Mouse (Mus musculus): ENCODE data around the gene Tcf12. TPM values are rescaled to one million over a fixed set of nuclear protein-coding genes. Genes with fewer than 3 reads are reported as not detected.

Tcf12 gene
- polyA plus RNA-seq, 1 experiment from 2014 or later: 143 TPM

DNA sequence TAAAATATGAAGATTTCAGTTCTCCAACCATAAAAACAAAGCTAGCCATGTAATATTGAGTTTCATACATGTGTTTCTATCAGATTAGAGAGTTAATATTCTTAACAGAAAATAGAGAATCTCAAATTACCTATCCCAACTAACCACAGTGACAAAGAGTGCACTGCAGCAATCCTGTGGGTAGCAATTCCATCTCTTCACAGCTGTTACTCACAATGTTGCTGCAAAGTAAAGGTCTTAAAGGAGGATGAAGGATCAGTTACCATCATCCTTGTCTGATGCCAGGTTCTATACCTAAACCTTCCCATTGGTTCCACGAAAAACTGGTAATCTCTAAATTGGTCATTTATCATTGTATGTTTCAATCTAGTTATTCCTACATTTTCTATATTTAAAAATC lies 95.7 kb downstream of the Tcf12 start:
- no peaks in the 10 kb centered on the region for H3K9me3 ChIP-seq
- H3K36me3 ChIP-seq: no peaks in the 10 kb centered on the region
- 84% methylated on average over 1 of the region's 1 CpGs for WGBS
- no peak for ATAC-seq (ENCODE audit: insufficient number of reproducible peaks, insufficient read depth, low FRiP score, low TSS enrichment, low read depth)
- no peak overlapping the region for H3K4me3 ChIP-seq
- no peak overlapping the region for H3K27ac ChIP-seq
- H3K4me1 ChIP-seq: 0 out of 2 replicates have a peak, but pooled peaks cover 2% of the 10 kb centered on the region
- H3K4me2 ChIP-seq: no peak overlapping the region
- H3K9ac ChIP-seq: no peak overlapping the region
- H3K27me3 ChIP-seq: no peaks in the 10 kb centered on the region

DNA sequence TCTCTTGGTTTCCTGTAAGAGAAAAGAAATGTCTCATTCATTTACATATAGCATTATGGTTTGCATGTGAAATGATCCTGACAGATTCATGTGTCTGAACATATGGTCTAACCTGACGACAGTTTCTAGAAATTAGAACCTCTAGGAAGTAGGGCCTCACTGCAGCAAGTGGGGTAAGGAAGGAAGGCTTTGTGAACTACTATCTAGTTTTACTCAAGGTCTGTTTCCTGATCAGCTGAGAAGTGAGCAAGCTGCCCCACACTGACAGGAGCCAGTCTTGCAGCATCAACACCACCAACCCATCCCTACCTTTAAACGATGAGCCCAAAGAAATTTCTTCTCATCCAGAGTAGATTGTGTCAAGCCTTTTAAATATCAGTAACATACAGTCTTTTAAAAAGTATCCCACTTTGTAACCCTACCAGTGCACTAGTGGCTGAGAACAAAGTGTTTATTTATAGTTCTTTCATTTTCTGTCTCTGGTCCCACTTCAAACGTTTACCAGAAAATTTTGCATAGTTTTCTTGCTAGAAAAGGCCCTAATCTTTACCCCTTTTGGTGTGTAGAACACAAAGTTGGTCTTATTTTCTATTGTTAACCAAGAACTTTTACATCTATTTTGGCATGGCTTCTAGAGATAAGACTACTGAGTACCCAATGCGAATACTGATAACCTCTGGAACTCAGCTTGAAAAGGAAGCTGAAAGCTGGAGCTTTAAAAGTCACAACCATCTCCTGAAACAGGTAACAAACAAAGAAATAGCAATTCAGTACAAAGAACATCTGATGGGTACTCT lies 96.9 kb downstream of the Tcf12 start:
- Histone ChIP-seq H3K9ac (no peak overlapping the region), H3K27ac (no peak overlapping the region), H3K4me2 (no peak overlapping the region), H3K27me3 (no peaks in the 10 kb centered on the region), H3K9me3 (no peaks in the 10 kb centered on the region), H3K4me1 (0 out of 2 replicates have a peak, but pooled peaks cover 2% of the 10 kb centered on the region), H3K4me3 (no peak overlapping the region), H3K36me3 (no peaks in the 10 kb centered on the region)
- ATAC-seq (ENCODE audit: insufficient number of reproducible peaks, insufficient read depth, low FRiP score, low TSS enrichment, low read depth): no peak
- WGBS: 80% methylated on average over 4 of the region's 4 CpGs

DNA sequence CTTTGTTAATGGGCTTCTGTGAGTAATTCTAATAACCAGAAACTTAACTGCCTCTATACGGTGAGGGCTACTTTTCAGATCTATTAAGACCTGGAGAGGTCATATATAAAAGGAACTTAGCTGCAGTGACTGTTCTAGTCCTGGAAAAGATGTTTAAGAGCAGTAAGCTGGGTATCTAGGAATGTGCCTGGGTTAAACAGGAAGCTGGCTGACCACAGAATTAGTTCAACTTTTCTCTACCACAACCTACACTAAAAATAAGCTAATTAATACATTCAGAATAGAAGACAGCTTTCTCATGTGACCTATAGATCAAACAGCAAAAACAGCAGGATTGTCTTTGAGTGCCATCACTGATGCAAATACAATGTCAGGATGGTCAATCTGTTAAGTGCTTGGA lies 98.1 kb downstream of the Tcf12 start:
- H3K27ac ChIP-seq: no peak overlapping the region
- no peaks in the 10 kb centered on the region for H3K4me1 ChIP-seq
- ATAC-seq (ENCODE audit: insufficient number of reproducible peaks, insufficient read depth, low FRiP score, low TSS enrichment, low read depth): no peak
- H3K27me3 ChIP-seq: no peaks in the 10 kb centered on the region
- no peak overlapping the region for H3K4me3 ChIP-seq
- H3K9ac ChIP-seq: no peak overlapping the region
- H3K4me2 ChIP-seq: no peak overlapping the region
- H3K36me3 ChIP-seq: no peaks in the 10 kb centered on the region
- H3K9me3 ChIP-seq: no peaks in the 10 kb centered on the region
- WGBS: 91% methylated on average over 1 of the region's 1 CpGs

DNA sequence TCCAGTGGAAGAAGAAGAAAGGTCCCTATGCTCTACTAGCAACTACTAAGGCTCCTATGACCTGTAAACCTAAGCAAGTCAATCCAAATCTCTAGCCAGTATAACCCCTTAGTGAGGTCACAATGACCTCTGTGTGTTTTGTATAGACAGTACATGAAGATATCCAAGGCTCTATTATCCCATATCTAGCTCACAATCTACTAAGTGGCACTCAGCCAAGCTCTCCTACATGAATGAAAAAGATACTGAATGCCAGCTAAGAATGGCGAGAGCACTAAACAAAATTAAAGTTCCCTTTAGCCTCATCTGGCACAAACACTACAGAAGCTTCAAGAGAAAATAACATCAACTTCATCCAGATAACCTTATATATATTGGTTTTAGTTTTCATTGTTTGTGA lies 103.0 kb downstream of the Tcf12 start:
- Histone ChIP-seq H3K4me1 (no peaks in the 10 kb centered on the region), H3K9ac (no peak overlapping the region), H3K9me3 (no peaks in the 10 kb centered on the region), H3K4me3 (no peak overlapping the region), H3K36me3 (no peaks in the 10 kb centered on the region), H3K27me3 (no peaks in the 10 kb centered on the region), H3K27ac (no peak overlapping the region), H3K4me2 (no peak overlapping the region)
- 86% methylated on average over 1 of the region's 1 CpGs for WGBS
- ATAC-seq (ENCODE audit: insufficient number of reproducible peaks, insufficient read depth, low FRiP score, low TSS enrichment, low read depth): no peak

DNA sequence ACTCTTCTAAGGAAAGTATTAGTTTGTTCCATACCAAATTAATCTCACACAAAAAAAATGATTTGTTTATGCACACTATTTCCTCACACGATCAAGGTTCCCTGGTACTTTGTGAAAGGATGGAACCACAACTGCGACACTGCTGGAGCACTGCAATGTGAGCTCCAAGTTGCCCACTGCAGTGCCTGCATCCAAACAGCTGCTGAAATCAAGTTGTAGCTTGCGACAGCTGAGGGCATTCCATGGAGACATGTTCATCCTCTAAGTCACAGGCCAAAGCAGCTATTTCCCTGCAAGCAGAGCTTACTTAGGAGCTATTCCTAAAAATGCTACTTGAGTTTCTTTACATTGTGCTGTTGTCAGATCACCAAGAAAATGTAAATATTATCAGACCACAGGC lies 120.5 kb downstream of the Tcf12 start:
- Histone ChIP-seq H3K27me3 (no peaks in the 10 kb centered on the region), H3K9me3 (no peaks in the 10 kb centered on the region), H3K4me3 (no peak overlapping the region), H3K4me2 (no peak overlapping the region), H3K9ac (no peak overlapping the region), H3K36me3 (no peaks in the 10 kb centered on the region), H3K27ac (no peak overlapping the region), H3K4me1 (0 out of 2 replicates have a peak, but pooled peaks cover 2% of the 10 kb centered on the region)
- ATAC-seq (ENCODE audit: insufficient number of reproducible peaks, insufficient read depth, low FRiP score, low TSS enrichment, low read depth): no peak
- 82% methylated on average over 3 of the region's 3 CpGs for WGBS

DNA sequence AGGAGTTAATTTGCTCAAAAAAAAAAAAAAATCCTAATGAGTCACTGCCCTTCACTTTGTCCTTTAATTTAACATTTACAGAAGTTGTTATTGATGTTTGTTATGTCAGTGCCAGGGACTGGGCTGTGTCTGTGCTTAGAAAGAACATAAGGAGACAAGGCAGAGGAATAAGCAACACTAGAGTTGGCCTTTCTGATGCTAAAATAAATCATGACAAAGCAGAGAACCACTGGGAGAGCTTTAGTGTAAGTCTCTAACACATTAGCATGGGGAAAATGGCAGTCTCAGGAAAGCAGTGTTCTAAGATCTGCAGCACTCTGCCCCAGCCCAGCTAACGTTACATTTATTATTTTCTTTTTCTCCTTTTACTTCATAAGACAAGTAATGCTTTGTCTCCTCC lies 121.3 kb downstream of the Tcf12 start:
- Histone ChIP-seq H3K4me2 (no peak overlapping the region), H3K9me3 (no peaks in the 10 kb centered on the region), H3K36me3 (no peaks in the 10 kb centered on the region), H3K4me3 (no peak overlapping the region), H3K4me1 (0 out of 2 replicates have a peak, but pooled peaks cover 2% of the 10 kb centered on the region), H3K27me3 (no peaks in the 10 kb centered on the region), H3K9ac (no peak overlapping the region), H3K27ac (no peak overlapping the region)
- WGBS: 68% methylated on average over 1 of the region's 1 CpGs
- no peak for ATAC-seq (ENCODE audit: insufficient number of reproducible peaks, insufficient read depth, low FRiP score, low TSS enrichment, low read depth)

DNA sequence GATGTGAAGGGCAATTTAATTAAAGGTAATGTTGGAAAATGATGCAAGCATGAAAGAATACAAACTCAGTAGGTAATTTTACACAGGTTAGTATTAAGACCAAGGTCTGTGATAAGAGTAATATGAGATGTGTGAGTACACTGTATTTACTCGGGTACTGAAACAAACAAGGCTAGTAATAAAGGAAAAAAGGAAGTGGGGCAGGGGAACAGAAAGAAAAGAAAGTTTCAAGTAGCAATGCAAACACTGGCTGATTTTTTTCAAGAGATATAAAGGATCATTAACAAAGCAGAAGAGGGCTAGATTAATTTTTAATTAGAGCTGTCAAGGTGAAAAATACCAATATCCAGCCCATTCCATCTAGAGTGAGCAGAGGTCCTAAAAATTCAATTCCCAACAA lies 122.0 kb downstream of the Tcf12 start:
- Histone ChIP-seq H3K9ac (no peak overlapping the region), H3K4me2 (no peak overlapping the region), H3K4me1 (peaks cover 7% of the 10 kb centered on the region; the same call in 1 of the 2 replicates), H3K27me3 (no peaks in the 10 kb centered on the region), H3K36me3 (no peaks in the 10 kb centered on the region), H3K9me3 (no peaks in the 10 kb centered on the region), H3K27ac (no peak overlapping the region), H3K4me3 (no peak overlapping the region)
- no peak for ATAC-seq (ENCODE audit: insufficient number of reproducible peaks, insufficient read depth, low FRiP score, low TSS enrichment, low read depth)
- WGBS: 55% methylated on average over 1 of the region's 1 CpGs

DNA sequence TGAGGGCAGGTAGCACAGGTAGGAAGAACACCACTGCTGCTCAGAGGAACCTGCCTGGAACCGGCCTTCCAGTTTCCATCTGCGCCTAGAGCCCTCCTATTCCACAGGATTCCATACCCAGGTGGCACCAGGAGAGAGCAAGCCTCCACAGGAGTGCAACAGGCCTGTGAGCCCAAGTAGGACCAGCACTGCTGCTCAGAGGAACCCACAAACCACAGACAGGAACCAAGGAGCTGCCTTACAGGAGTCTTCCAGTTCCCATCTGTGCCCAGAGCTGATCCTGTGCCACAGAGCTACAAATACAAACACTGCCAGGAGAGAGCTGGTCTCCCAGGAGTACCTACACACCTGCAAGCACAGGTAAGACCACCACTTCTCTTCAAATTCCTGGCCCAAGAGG lies 125.0 kb downstream of the Tcf12 start:
- H3K4me3 ChIP-seq: no peak overlapping the region
- H3K9me3 ChIP-seq: no peaks in the 10 kb centered on the region
- H3K27me3 ChIP-seq: no peaks in the 10 kb centered on the region
- H3K9ac ChIP-seq: no peak overlapping the region
- peaks cover 7% of the 10 kb centered on the region; the same call in 1 of the 2 replicates for H3K4me1 ChIP-seq
- no peak for ATAC-seq (ENCODE audit: insufficient number of reproducible peaks, insufficient read depth, low FRiP score, low TSS enrichment, low read depth)
- 89% methylated on average over 2 of the region's 2 CpGs for WGBS
- H3K36me3 ChIP-seq: no peaks in the 10 kb centered on the region
- no peak overlapping the region for H3K4me2 ChIP-seq
- no peak overlapping the region for H3K27ac ChIP-seq

DNA sequence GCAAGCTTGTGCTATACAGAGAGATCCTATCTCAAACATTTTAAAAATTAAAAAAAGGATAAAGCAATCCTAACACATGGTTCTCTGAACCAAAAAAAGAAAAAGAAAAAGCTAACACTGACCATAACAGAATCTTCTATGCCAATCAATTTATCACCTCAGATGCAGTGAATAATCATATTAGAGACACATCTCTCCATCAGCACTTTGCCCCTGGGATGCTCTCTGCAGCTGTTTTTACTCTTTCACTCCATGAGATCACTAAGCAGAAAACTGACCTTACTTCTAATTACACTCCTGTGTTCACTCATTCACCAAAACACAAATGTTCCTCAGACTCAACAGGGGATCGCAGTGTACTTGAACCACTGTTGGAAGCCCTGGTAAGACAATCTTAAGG lies 128.8 kb downstream of the Tcf12 start:
- 55% methylated on average over 1 of the region's 1 CpGs for WGBS
- Histone ChIP-seq H3K4me2 (no peak overlapping the region), H3K27me3 (no peaks in the 10 kb centered on the region), H3K36me3 (no peaks in the 10 kb centered on the region), H3K9ac (no peak overlapping the region), H3K27ac (no peak overlapping the region), H3K9me3 (no peaks in the 10 kb centered on the region), H3K4me1 (peaks cover 5% of the 10 kb centered on the region; the same call in 1 of the 2 replicates), H3K4me3 (no peak overlapping the region)
- ATAC-seq (ENCODE audit: insufficient number of reproducible peaks, insufficient read depth, low FRiP score, low TSS enrichment, low read depth): no peak

DNA sequence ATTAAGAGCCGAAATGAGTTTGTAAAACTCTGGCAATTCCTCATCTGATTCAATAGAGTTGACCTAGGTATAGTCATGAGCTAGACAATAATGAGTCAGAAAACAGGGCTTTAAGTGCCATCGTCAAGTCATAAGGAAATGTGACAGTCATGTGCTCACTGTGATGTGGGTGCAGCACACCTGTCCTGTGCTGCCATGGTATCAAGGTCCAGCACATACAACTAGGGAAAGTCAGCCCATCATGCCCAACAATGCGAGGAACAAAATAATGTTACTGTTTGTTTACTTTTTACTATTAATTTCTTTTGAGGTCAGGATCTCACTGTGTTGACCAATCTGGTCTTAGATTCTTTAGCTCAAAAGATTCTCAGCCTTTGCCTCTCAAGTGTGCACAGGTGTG lies 130.6 kb downstream of the Tcf12 start:
- no peak overlapping the region for H3K27ac ChIP-seq
- no peak overlapping the region for H3K4me3 ChIP-seq
- no peak for ATAC-seq (ENCODE audit: insufficient number of reproducible peaks, insufficient read depth, low FRiP score, low TSS enrichment, low read depth)
- no peaks in the 10 kb centered on the region for H3K9me3 ChIP-seq
- peaks cover 9% of the 10 kb centered on the region for H3K4me1 ChIP-seq
- H3K36me3 ChIP-seq: no peaks in the 10 kb centered on the region
- no peak overlapping the region for H3K4me2 ChIP-seq
- no peaks in the 10 kb centered on the region for H3K27me3 ChIP-seq
- H3K9ac ChIP-seq: no peak overlapping the region
- 96% methylated on average over 3 of the region's 3 CpGs for WGBS

DNA sequence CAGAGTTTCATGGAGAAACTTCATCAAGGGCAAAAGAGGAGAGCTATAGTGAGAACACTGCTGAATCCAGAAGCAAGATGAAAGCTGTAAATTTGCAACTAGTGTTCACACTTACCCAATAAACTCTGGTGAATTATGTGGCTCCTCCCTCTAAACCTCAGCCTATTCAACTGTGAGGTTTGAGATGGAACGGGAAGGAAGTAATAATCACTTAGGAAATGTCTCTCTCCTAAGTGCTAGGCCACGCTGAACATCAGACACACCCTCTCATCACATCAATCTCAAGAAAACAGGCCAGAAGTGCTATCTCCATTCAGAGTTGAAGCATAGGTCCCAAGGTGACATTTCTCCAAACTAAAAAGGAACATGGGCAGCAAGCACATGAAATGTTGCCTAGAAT lies 131.1 kb downstream of the Tcf12 start:
- no peak for ATAC-seq (ENCODE audit: insufficient number of reproducible peaks, insufficient read depth, low FRiP score, low TSS enrichment, low read depth)
- 70% methylated on average over 2 of the region's 2 CpGs for WGBS
- no peak overlapping the region for H3K4me3 ChIP-seq

DNA sequence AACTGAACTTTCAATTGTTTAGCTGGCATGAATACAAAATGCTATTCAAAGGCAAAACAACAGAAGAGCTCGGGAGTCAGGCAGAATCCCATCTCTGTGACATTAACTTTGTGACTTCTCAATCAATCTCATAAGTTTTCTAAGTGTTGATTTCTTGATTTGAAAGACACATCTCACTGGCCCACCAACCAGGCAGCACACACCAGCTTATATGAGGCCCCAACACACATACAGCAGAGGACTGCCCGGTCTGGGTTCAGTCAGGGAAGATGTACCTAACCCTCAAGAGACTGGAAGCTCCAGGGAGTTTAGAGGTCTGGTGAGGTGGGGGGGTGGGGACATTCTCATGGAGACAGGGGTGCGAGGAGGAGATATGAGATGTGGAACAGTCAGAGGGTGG lies 132.8 kb downstream of the Tcf12 start:
- H3K4me2 ChIP-seq: no peak overlapping the region
- no peak for ATAC-seq (ENCODE audit: insufficient number of reproducible peaks, insufficient read depth, low FRiP score, low TSS enrichment, low read depth)
- H3K4me1 ChIP-seq: peaks cover 13% of the 10 kb centered on the region
- no peak overlapping the region for H3K27ac ChIP-seq
- whole genome bisulfite sequencing: 77% methylated on average over 3 of the region's 3 CpGs
- H3K4me3 ChIP-seq: no peak overlapping the region
- H3K36me3 ChIP-seq: no peaks in the 10 kb centered on the region
- no peaks in the 10 kb centered on the region for H3K27me3 ChIP-seq
- no peak overlapping the region for H3K9ac ChIP-seq
- H3K9me3 ChIP-seq: no peaks in the 10 kb centered on the region

More for the DNA sequence above, 131.1 kb downstream of the Tcf12 start:
- Histone ChIP-seq H3K9me3 (no peaks in the 10 kb centered on the region), H3K36me3 (no peaks in the 10 kb centered on the region), H3K4me2 (no peak overlapping the region), H3K27me3 (no peaks in the 10 kb centered on the region), H3K4me1 (peaks cover 10% of the 10 kb centered on the region), H3K27ac (no peak overlapping the region), H3K9ac (no peak overlapping the region)

All from embryonic facial prominence, embryonic 13.5 days (tissue).